Mouse (Mus musculus) effector memory CD4-positive, alpha-beta T cell, adult 7 months (primary cell): ENCODE measurements around the gene Hsd17b7. TPM values are rescaled to one million over a fixed set of nuclear protein-coding genes. Genes with fewer than 3 reads are reported as not detected.

Source experiments
- polyA plus RNA-seq: library from polyadenylated mRNA; unstranded; fragments of 100-300 nt; shearing (Covaris generic); gene quantifications from one replicate; pipeline ENCODE4 v1.2.1, GENCODE M21; 2017

The Hsd17b7 gene
- 7.9 TPM for polyA plus RNA-seq

GRCm38 (mm10) chr1:169968792-169969515 is at the start of gene Hsd17b7:
Gene Hsd17b7, minus strand, starts transcription at chr1:169969241.

GRCm38 (mm10) chr1:169928454-169928971 is 40.5 kb downstream of the Hsd17b7 start, which contains the start of gene Ccdc190:
Gene Ccdc190, plus strand, starts transcription at chr1:169928648.

Other genes starting within 250 kb of the Hsd17b7 start
- not detected for gene Rgs4, start 221.6 kb downstream of the Hsd17b7 start, polyA plus RNA-seq
- gene Ccdc190, start 40.6 kb downstream of the Hsd17b7 start, polyA plus RNA-seq = not detected
- 0.41 TPM for gene Ddr2, start 141.5 kb upstream of the Hsd17b7 start, polyA plus RNA-seq
- gene Uap1, start 205.7 kb upstream of the Hsd17b7 start, polyA plus RNA-seq = 67.3 TPM
- 42.3 TPM for gene Uhmk1, start 246.2 kb upstream of the Hsd17b7 start, polyA plus RNA-seq